Mouse (Mus musculus) embryonic facial prominence, embryonic 14.5 days (tissue): ENCODE measurements at regions not wholly inside any gene's neighbourhood (a gene's known extent, or its start where the extent isn't known, plus 50 kb on each side); places are given as distances from the start of the nearest gene placed in this dataset.
"Not testable (repeated sequence)": the region's sequence is repeated elsewhere in the genome, so short reads cannot be mapped to it uniquely, and the experiment has no call there.

Experiments used
- ATAC-seq: fragments of 200-750 bp; cut with Nextera tagmentation; 2 replicates; pipeline ENCODE4 v1.8.0; 2017; ENCODE audit warnings: low read depth, moderate number of reproducible peaks, moderate TSS enrichment
- DNase-seq: peaks from one replicate; pipeline ENCODE4 v3.0.0-alpha.2; 2015; ENCODE audit warnings: low spot score
- H3K27ac ChIP-seq: fragments of 300-500 bp; sonication (generic); replicated peaks from 2 replicates; pipeline ENCODE4 v1.5.1; 2014; ENCODE audit warnings: low read depth, mild to moderate bottlenecking, low read length, moderate library complexity
- H3K27me3 ChIP-seq: fragments of 300-500 bp; sonication (generic); replicated peaks from 2 replicates; pipeline ENCODE4 v1.6.1; 2014; ENCODE audit warnings: low read length; ENCODE audit not compliant: control insufficient read depth, insufficient read depth
- H3K36me3 ChIP-seq: fragments of 300-500 bp; sonication (generic); 2 replicates; pipeline ENCODE4 v1.6.1; 2014; ENCODE audit warnings: low read length, mixed read lengths; ENCODE audit not compliant: control insufficient read depth, insufficient read depth
- H3K4me1 ChIP-seq: fragments of 300-500 bp; sonication (generic); 2 replicates; pipeline ENCODE4 v1.6.1; 2014; ENCODE audit warnings: antibody characterized with exemption, low read length; ENCODE audit not compliant: control insufficient read depth, insufficient read depth
- H3K4me2 ChIP-seq: fragments of 300-500 bp; sonication (generic); 2 replicates; pipeline ENCODE4 v1.6.1; 2014; ENCODE audit warnings: low read depth, mild to moderate bottlenecking, low read length, moderate library complexity, mixed read lengths
- H3K4me3 ChIP-seq: fragments of 300-500 bp; sonication (generic); 2 replicates; pipeline ENCODE4 v1.5.1; 2014; ENCODE audit warnings: low read depth, mild to moderate bottlenecking, low read length
- H3K9ac ChIP-seq: fragments of 300-500 bp; sonication (generic); 2 replicates; pipeline ENCODE4 v1.6.1; 2014; ENCODE audit warnings: low read depth, mild to moderate bottlenecking, low read length, moderate library complexity, mixed read lengths
- H3K9me3 ChIP-seq: fragments of 300-500 bp; sonication (generic); 2 replicates; pipeline ENCODE4 v1.6.1; 2016; ENCODE audit warnings: low read length; ENCODE audit not compliant: control insufficient read depth
- WGBS: fragments of 180-500 bp; shearing (Covaris S2); extraction: QIAGEN DNeasy Blood & Tissue Kit; methylation state at CpG from one replicate; pipeline ENCODE4 v1.1.7; 2014; 5-methylcytosine and 5-hydroxymethylcytosine counted together

- WGBS, result 47% methylated on average over 1 of the region's 1 CpGs
- H3K9ac ChIP-seq, H3K4me2 ChIP-seq, DNase-seq, H3K4me3 ChIP-seq, H3K27ac ChIP-seq, H3K4me1 ChIP-seq, H3K36me3 ChIP-seq, H3K9me3 ChIP-seq, H3K27me3 ChIP-seq, ATAC-seq: not testable (repeated sequence)
These were observed 116.8 kb downstream of the Rfpl4b start for GRCm38 (mm10) chr10:38704762-38705130.

GRCm38 (mm10) chr10:38703954-38704761, 117.4 kb downstream of the Rfpl4b start:
- Histone ChIP-seq H3K4me3 (no peak overlapping the region), H3K4me2 (no peak overlapping the region), H3K27ac (no peak overlapping the region), H3K9me3 (no peaks in the 10 kb centered on the region), H3K36me3 (no peaks in the 10 kb centered on the region), H3K4me1 (no peaks in the 10 kb centered on the region), H3K9ac (no peak overlapping the region), H3K27me3 (no peaks in the 10 kb centered on the region)
- peak; percentile 77 for ATAC-seq
- WGBS, result 59% methylated on average over 4 of the region's 4 CpGs
- DNase-seq, result peak; percentile 83

- H3K4me3 ChIP-seq, result no peak overlapping the region
- H3K27ac ChIP-seq, result no peak overlapping the region
- H3K27me3 ChIP-seq, result no peaks in the 10 kb centered on the region
- no peaks in the 10 kb centered on the region for H3K9me3 ChIP-seq
- ATAC-seq (no peak), DNase-seq (peak; percentile 57)
- H3K9ac ChIP-seq, result no peak overlapping the region
- 18% methylated on average over 2 of the region's 2 CpGs for WGBS
- no peak overlapping the region for H3K4me2 ChIP-seq
- no peaks in the 10 kb centered on the region for H3K4me1 ChIP-seq
- no peaks in the 10 kb centered on the region for H3K36me3 ChIP-seq
These were observed 144.1 kb downstream of the Rfpl4b start for GRCm38 (mm10) chr10:38677453-38677852.

- DNase-seq (no peak), ATAC-seq (no peak)
- no peak overlapping the region for H3K9ac ChIP-seq
- H3K4me2 ChIP-seq, result no peak overlapping the region
- no peaks in the 10 kb centered on the region for H3K27me3 ChIP-seq
- no peak overlapping the region for H3K4me3 ChIP-seq
- H3K4me1 ChIP-seq, result no peaks in the 10 kb centered on the region
- H3K36me3 ChIP-seq, result no peaks in the 10 kb centered on the region
- H3K9me3 ChIP-seq, result no peaks in the 10 kb centered on the region
- H3K27ac ChIP-seq, result no peak overlapping the region
These were observed 153.0 kb downstream of the Rfpl4b start for GRCm38 (mm10) chr10:38668610-38669009.

- no peaks in the 10 kb centered on the region for H3K36me3 ChIP-seq
- H3K27ac ChIP-seq, result no peak overlapping the region
- H3K9ac ChIP-seq, result no peak overlapping the region
- H3K4me2 ChIP-seq, result no peak overlapping the region
- no peak for ATAC-seq
- H3K9me3 ChIP-seq, result no peaks in the 10 kb centered on the region
- H3K4me3 ChIP-seq, result no peak overlapping the region
- no peaks in the 10 kb centered on the region for H3K4me1 ChIP-seq
- H3K27me3 ChIP-seq, result no peaks in the 10 kb centered on the region
- no peak for DNase-seq
These were observed 153.7 kb downstream of the Rfpl4b start for GRCm38 (mm10) chr10:38667841-38668240.

GRCm38 (mm10) chr10:38635695-38636094, 185.9 kb downstream of the Rfpl4b start:
- WGBS, result 53% methylated on average over 1 of the region's 1 CpGs
- no peak for ATAC-seq

GRCm38 (mm10) chr10:38629907-38630505, 191.6 kb downstream of the Rfpl4b start:
- ATAC-seq (no peak), DNase-seq (no peak)
- no peak overlapping the region for H3K4me2 ChIP-seq
- WGBS, result 62% methylated on average over 4 of the region's 4 CpGs
- no peaks in the 10 kb centered on the region for H3K4me1 ChIP-seq
- H3K4me3 ChIP-seq, result no peak overlapping the region
- H3K36me3 ChIP-seq, result no peaks in the 10 kb centered on the region
- H3K9me3 ChIP-seq, result no peaks in the 10 kb centered on the region
- H3K27me3 ChIP-seq, result no peaks in the 10 kb centered on the region
- no peak overlapping the region for H3K27ac ChIP-seq
- H3K9ac ChIP-seq, result no peak overlapping the region

More at GRCm38 (mm10) chr10:38635695-38636094, 185.9 kb downstream of the Rfpl4b start:
- H3K27me3 ChIP-seq, result no peaks in the 10 kb centered on the region
- DNase-seq, result peak; percentile 6
- H3K9ac ChIP-seq, result no peak overlapping the region
- no peaks in the 10 kb centered on the region for H3K36me3 ChIP-seq
- H3K4me1 ChIP-seq, result no peaks in the 10 kb centered on the region
- H3K4me3 ChIP-seq, result no peak overlapping the region
- peaks cover 3% of the 10 kb centered on the region; the same call in 1 of the 2 replicates for H3K9me3 ChIP-seq
- no peak overlapping the region for H3K4me2 ChIP-seq
- H3K27ac ChIP-seq, result no peak overlapping the region

GRCm38 (mm10) chr10:38623399-38623798, 198.2 kb downstream of the Rfpl4b start:
- H3K36me3 ChIP-seq, result no peaks in the 10 kb centered on the region
- no peak for DNase-seq
- H3K4me1 ChIP-seq, result no peaks in the 10 kb centered on the region
- 92% methylated on average over 1 of the region's 1 CpGs for WGBS
- H3K4me3 ChIP-seq, result no peak overlapping the region
- H3K9ac ChIP-seq, result no peak overlapping the region
- H3K9me3 ChIP-seq, result no peaks in the 10 kb centered on the region
- no peaks in the 10 kb centered on the region for H3K27me3 ChIP-seq
- no peak for ATAC-seq
- no peak overlapping the region for H3K27ac ChIP-seq
- H3K4me2 ChIP-seq, result no peak overlapping the region
